Mouse (Mus musculus) CH12.LX (cell line): ENCODE measurements around the gene Psmg3. TPM values are rescaled to one million over a fixed set of nuclear protein-coding genes. Genes with fewer than 3 reads are reported as not detected.

Experiments
- DNase-seq: peaks from one replicate; pipeline ENCODE4 v3.0.0-alpha.2; 2013; ENCODE audit errors: extremely low read depth
- H3K27ac ChIP-seq: 2 replicates; pipeline ENCODE4 v1.5.1; 2012; ENCODE audit warnings: low read depth, mild to moderate bottlenecking, control low read depth, moderate library complexity; ENCODE audit not compliant: insufficient read depth
- H3K27me3 ChIP-seq: replicated peaks from 2 replicates; pipeline ENCODE3; 2012; ENCODE audit warnings: inconsistent platforms
- H3K36me3 ChIP-seq, 2 experiments: replicated peaks in 1 of 2; 2 replicates each; pipeline versions ENCODE3 to v1.6.1; 2012; ENCODE audit warnings: inconsistent platforms in 1 of 2, low read length in 1 of 2, mild to moderate bottlenecking in 1 of 2, mixed read lengths in 1 of 2, moderate library complexity in 1 of 2; ENCODE audit not compliant: control insufficient read depth in 1 of 2, insufficient read depth in 1 of 2
- H3K4me1 ChIP-seq, 2 experiments: 2 replicates each; pipeline ENCODE4 v1.6.1; 2012; ENCODE audit warnings: inconsistent platforms in 1 of 2, moderate library complexity in 1 of 2; ENCODE audit not compliant: insufficient read depth in 2 of 2, control insufficient read depth in 1 of 2
- H3K4me2 ChIP-seq: 2 replicates; pipeline ENCODE4 v1.6.1; 2012; ENCODE audit warnings: low read depth, mild to moderate bottlenecking, control low read depth; ENCODE audit not compliant: poor library complexity, insufficient read depth, severe bottlenecking
- H3K4me3 ChIP-seq, 3 experiments: fragments of 150-350 bp in 1 of 3; sonication (generic) in 1 of 3; replicated peaks in 1 of 3; 2 replicates each; pipeline versions ENCODE3 to v1.5.1; 2011 to 2012; ENCODE audit warnings: low read depth in 2 of 3, low read length in 2 of 3, mild to moderate bottlenecking in 2 of 3, moderate library complexity in 2 of 3, control low read depth in 1 of 3, improper control_type of control experiment in 1 of 3, inconsistent platforms in 1 of 3, mixed read lengths in 1 of 3; ENCODE audit not compliant: poor library complexity in 1 of 3
- H3K79me2 ChIP-seq: replicated peaks from 2 replicates; pipeline ENCODE4 v1.6.1; 2012; ENCODE audit warnings: mild to moderate bottlenecking, moderate library complexity; ENCODE audit not compliant: control insufficient read depth, poor library complexity, insufficient read depth, severe bottlenecking; ENCODE audit errors: extremely low read depth
- H3K9ac ChIP-seq: 2 replicates; pipeline ENCODE4 v1.6.1; 2012; ENCODE audit warnings: low read depth, mild to moderate bottlenecking, control low read depth, moderate library complexity; ENCODE audit not compliant: insufficient read depth
- H3K9me3 ChIP-seq: replicated peaks from 2 replicates; pipeline ENCODE3; 2012; ENCODE audit warnings: low read length, inconsistent platforms, mixed read lengths
- CHD1 ChIP-seq: IDR thresholded peaks from 2 replicates; pipeline ENCODE4 v1.6.1; 2012; ENCODE audit warnings: low read depth, low read length, improper control_type of control experiment, inconsistent platforms
- CHD2 ChIP-seq: IDR thresholded peaks from 2 replicates; pipeline ENCODE4 v1.6.1; 2011; ENCODE audit warnings: low read length, improper control_type of control experiment
- CTCF ChIP-seq, 2 experiments: IDR thresholded peaks in 1 of 2; conservative IDR thresholded peaks in 1 of 2; 2 replicates each; pipeline ENCODE4 v1.5.1; 2011 to 2012; ENCODE audit warnings: low read depth in 2 of 2, low read length in 2 of 2, improper control_type of control experiment in 1 of 2, inconsistent platforms in 1 of 2, mild to moderate bottlenecking in 1 of 2, moderate library complexity in 1 of 2
- E2F4 ChIP-seq: IDR thresholded peaks from 2 replicates; pipeline ENCODE4 v1.6.1; 2011; ENCODE audit warnings: low read depth, low read length, improper control_type of control experiment; ENCODE audit not compliant: insufficient replicate concordance
- ETS1 ChIP-seq: conservative IDR thresholded peaks from 2 replicates; pipeline ENCODE4 v1.6.1; 2012; ENCODE audit warnings: low read depth, mild to moderate bottlenecking, inconsistent platforms, low read length, improper control_type of control experiment, moderate library complexity
- GABPA ChIP-seq: IDR thresholded peaks from 2 replicates; pipeline ENCODE4 v1.6.1; 2012; ENCODE audit warnings: low read depth, low read length, improper control_type of control experiment, inconsistent platforms; ENCODE audit not compliant: insufficient replicate concordance
- HCFC1 ChIP-seq: IDR thresholded peaks from 2 replicates; pipeline ENCODE4 v1.6.1; 2012; ENCODE audit warnings: low read depth, mild to moderate bottlenecking, inconsistent platforms, low read length, improper control_type of control experiment
- IRF4 ChIP-seq: IDR thresholded peaks from 2 replicates; pipeline ENCODE4 v1.6.1; 2014; ENCODE audit warnings: low read depth, mild to moderate bottlenecking, inconsistent platforms, low read length, improper control_type of control experiment
- JUND ChIP-seq: conservative IDR thresholded peaks from 2 replicates; pipeline ENCODE4 v1.6.1; 2011; ENCODE audit warnings: low read depth, low read length, improper control_type of control experiment
- KAT2A ChIP-seq: IDR thresholded peaks from 2 replicates; pipeline ENCODE4 v1.6.1; 2012; ENCODE audit warnings: low read length, improper control_type of control experiment, inconsistent platforms; ENCODE audit not compliant: insufficient replicate concordance
- MAFK ChIP-seq: IDR thresholded peaks from 2 replicates; pipeline ENCODE4 v1.6.1; 2011; ENCODE audit warnings: low read length, improper control_type of control experiment; ENCODE audit not compliant: insufficient replicate concordance
- MEF2A ChIP-seq: IDR thresholded peaks from 2 replicates; pipeline ENCODE4 v1.6.1; 2014; ENCODE audit warnings: low read depth, mild to moderate bottlenecking, inconsistent platforms, low read length, improper control_type of control experiment, borderline replicate concordance
- MXI1 ChIP-seq: IDR thresholded peaks from 2 replicates; pipeline ENCODE4 v1.6.1; 2011; ENCODE audit warnings: mild to moderate bottlenecking, low read depth, low read length, improper control_type of control experiment
- MYC ChIP-seq: IDR thresholded peaks from 2 replicates; pipeline ENCODE4 v1.6.1; 2011; ENCODE audit warnings: low read depth, mild to moderate bottlenecking, improper control_type of control experiment, low read length
- NELFE ChIP-seq: IDR thresholded peaks from 2 replicates; pipeline ENCODE4 v1.6.1; 2011; ENCODE audit warnings: low read depth, low read length, improper control_type of control experiment
- PAX5 ChIP-seq: IDR thresholded peaks from 2 replicates; pipeline ENCODE4 v1.6.1; 2012; ENCODE audit warnings: low read length, inconsistent platforms, mixed read lengths
- POLR2AphosphoS2 ChIP-seq: IDR thresholded peaks from 2 replicates; pipeline ENCODE4 v1.6.1; 2011; ENCODE audit warnings: low read depth, low read length, improper control_type of control experiment
- RAD21 ChIP-seq: IDR thresholded peaks from 2 replicates; pipeline ENCODE4 v1.6.1; 2011; ENCODE audit warnings: low read depth, mild to moderate bottlenecking, low read length, improper control_type of control experiment, moderate library complexity
- RCOR1 ChIP-seq: conservative IDR thresholded peaks from 2 replicates; pipeline ENCODE4 v1.6.1; 2012; ENCODE audit warnings: low read depth, mild to moderate bottlenecking, inconsistent platforms, low read length, improper control_type of control experiment
- SMC3 ChIP-seq: IDR thresholded peaks from 2 replicates; pipeline ENCODE4 v1.6.1; 2011; ENCODE audit warnings: low read depth, low read length, improper control_type of control experiment
- TCF12 ChIP-seq: IDR thresholded peaks from 2 replicates; pipeline ENCODE4 v1.6.1; 2014; ENCODE audit warnings: low read depth, mild to moderate bottlenecking, inconsistent platforms, low read length, improper control_type of control experiment
- UBTF ChIP-seq: IDR thresholded peaks from 2 replicates; pipeline ENCODE4 v1.6.1; 2012; ENCODE audit warnings: low read depth, mild to moderate bottlenecking, inconsistent platforms, low read length, improper control_type of control experiment, moderate library complexity
- ZKSCAN1 ChIP-seq: IDR thresholded peaks from 2 replicates; pipeline ENCODE4 v1.6.1; 2012; ENCODE audit warnings: low read depth, inconsistent platforms, low read length, improper control_type of control experiment, borderline replicate concordance
- ZNF384 ChIP-seq: IDR thresholded peaks from 2 replicates; pipeline ENCODE4 v1.6.1; 2012; ENCODE audit warnings: low read depth, low read length, improper control_type of control experiment, inconsistent platforms
- dilution Hi-C: fragments of 300-500 bp; cut with MboI; formaldehyde crosslinking; loops from 2 replicates; pipeline ENCODE4 v1.14.3; 2020; ENCODE audit warnings: low sequenced_read_pairs; ENCODE audit not compliant: extremely low pct_unique_long_range_greater_than_20kb, extremely low pct_ligation_motif_present
- in situ Hi-C: fragments of 300-500 bp; cut with MboI; formaldehyde crosslinking; loops from 3 replicates; pipeline ENCODE4 v1.14.3; 2019; ENCODE audit warnings: low sequenced_read_pairs, low pct_ligation_motif_present, low pct_unique_long_range_greater_than_20kb, mixed read lengths
- polyA plus RNA-seq: library from polyadenylated mRNA; unstranded; fragments of >175 nt; gene quantifications from 2 replicates; pipeline ENCODE4 v1.2.1, GENCODE M21; 2012; ENCODE audit warnings: low read depth; ENCODE audit not compliant: insufficient read length
- total RNA-seq, 2 experiments: library from RNA; depleted of rRNA; stranded (reverse); fragments of 300-350 nt in 1 of 2; fragments of >200 nt in 1 of 2; gene quantifications; 2 replicates each; pipeline ENCODE4 v1.2.3; 2012 to 2014

Gene Psmg3
- total and polyA plus RNA-seq, 3 experiments = 43.5 to 101 (median 57.3) TPM

- Histone ChIP-seq H3K4me3 (no peak overlapping the region), H3K36me3 (peaks cover 12 to 61% of the 10 kb centered on the region in 2 experiments), H3K27ac (no peak overlapping the region), H3K27me3 (no peaks in the 10 kb centered on the region), H3K9me3 (no peaks in the 10 kb centered on the region), H3K9ac (no peak overlapping the region), H3K4me2 (no peak overlapping the region), H3K4me1 (peaks cover 25 to 46% of the 10 kb centered on the region in 2 experiments), H3K79me2 (peaks cover 46% of the 10 kb centered on the region)
- no peak for TF ChIP-seq ETS1
- no peak for TF ChIP-seq MYC
- TF ChIP-seq MEF2A = no peak
- no peak for TF ChIP-seq JUND
- TF ChIP-seq UBTF = no peak
- no peak for TF ChIP-seq E2F4
- no peak for TF ChIP-seq KAT2A
- no peak for TF ChIP-seq MXI1
- TF ChIP-seq RCOR1 = no peak
- TF ChIP-seq PAX5 = no peak
- TF ChIP-seq TCF12 = no peak
- no peak for TF ChIP-seq MAFK
- TF ChIP-seq GABPA = no peak
- TF ChIP-seq ZNF384 = no peak
- in situ Hi-C loops (no loop called here), dilution Hi-C loops (no loop called here)
- DNase-seq = no peak
These were observed 31.7 kb downstream of the Psmg3 start for GRCm38 (mm10) chr5:139794938-139795337.

- H3K36me3 ChIP-seq = peaks cover 6 to 53% of the 10 kb centered on the region in 2 experiments
These were observed 32.5 kb downstream of the Psmg3 start for GRCm38 (mm10) chr5:139794137-139794536.

More at GRCm38 (mm10) chr5:139794137-139794536, 32.5 kb downstream of the Psmg3 start:
- peaks cover 25 to 49% of the 10 kb centered on the region in 2 experiments for H3K4me1 ChIP-seq
- no peaks in the 10 kb centered on the region for H3K9me3 ChIP-seq
- dilution Hi-C loops = no loop called here
- no peak overlapping the region for H3K9ac ChIP-seq
- no peak overlapping the region for H3K27ac ChIP-seq
- H3K27me3 ChIP-seq = peaks cover 2% of the 10 kb centered on the region
- H3K4me2 ChIP-seq = no peak overlapping the region
- in situ Hi-C loops = no loop called here
- TF ChIP-seq POLR2AphosphoS2 (no peak), E2F4 (no peak), TCF12 (no peak), CHD2 (no peak), MXI1 (no peak), IRF4 (no peak), RAD21 (no peak), CTCF (conservative IDR thresholded peaks at IDR 0.05 in 1 of 2, IDR thresholded peaks at IDR 0.05 in 1 of 2; ENCODE audit: low read depth in 2 of 2, low read length in 2 of 2) (no peak), ZKSCAN1 (no peak), ETS1 (no peak), HCFC1 (no peak), CHD1 (no peak), MAFK (no peak), SMC3 (no peak), JUND (no peak), RCOR1 (no peak), NELFE (no peak), MYC (no peak)
- H3K79me2 ChIP-seq = peaks cover 46% of the 10 kb centered on the region
- DNase-seq = no peak
- H3K4me3 ChIP-seq = no peak overlapping the region
